Mouse (Mus musculus) heart, adult 2 months (tissue): ENCODE measurements around the gene Chit1.

Experiments
- CTCF ChIP-seq: fragments of 200-600 bp; IDR thresholded peaks from 2 replicates; pipeline ENCODE4 v1.8.1; 2022; ENCODE audit warnings: antibody characterized with exemption, mild to moderate bottlenecking, moderate library complexity
- POLR2A ChIP-seq: fragments of 200-500 bp; IDR thresholded peaks from 2 replicates; pipeline ENCODE4 v1.6.1; 2011; ENCODE audit warnings: mild to moderate bottlenecking, low read depth, low read length, control low read depth; ENCODE audit not compliant: insufficient read depth

DNA sequence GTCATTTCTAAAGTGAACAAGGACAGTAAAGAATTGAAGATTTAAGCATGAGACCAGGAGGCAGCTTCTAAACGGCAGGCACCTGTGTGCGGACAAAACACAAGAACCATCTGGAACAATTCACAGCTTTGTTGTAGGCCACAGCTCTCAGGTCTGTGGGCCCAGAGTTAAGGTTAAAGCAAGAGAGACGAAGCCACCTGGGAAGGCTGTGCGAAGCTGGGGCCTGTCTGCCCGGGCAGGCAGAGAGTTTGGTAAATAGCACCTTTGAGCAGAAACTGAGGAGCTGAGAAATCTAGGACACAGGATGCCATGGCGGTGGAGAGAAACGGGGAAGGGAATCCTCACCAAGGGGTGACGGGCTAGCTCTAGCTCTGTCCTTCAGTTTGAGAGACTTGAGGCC is 35.5 kb upstream of the Chit1 start:
- TF ChIP-seq POLR2A, result no peak
- TF ChIP-seq CTCF, result no peak
